Mouse (Mus musculus): ENCODE results near the gene Gm47955. TPM values are rescaled to one million over a fixed set of nuclear protein-coding genes. Genes with fewer than 3 reads are reported as not detected.

Gene Gm47955
- polyA plus RNA-seq, 1 experiment, result not detected

DNA sequence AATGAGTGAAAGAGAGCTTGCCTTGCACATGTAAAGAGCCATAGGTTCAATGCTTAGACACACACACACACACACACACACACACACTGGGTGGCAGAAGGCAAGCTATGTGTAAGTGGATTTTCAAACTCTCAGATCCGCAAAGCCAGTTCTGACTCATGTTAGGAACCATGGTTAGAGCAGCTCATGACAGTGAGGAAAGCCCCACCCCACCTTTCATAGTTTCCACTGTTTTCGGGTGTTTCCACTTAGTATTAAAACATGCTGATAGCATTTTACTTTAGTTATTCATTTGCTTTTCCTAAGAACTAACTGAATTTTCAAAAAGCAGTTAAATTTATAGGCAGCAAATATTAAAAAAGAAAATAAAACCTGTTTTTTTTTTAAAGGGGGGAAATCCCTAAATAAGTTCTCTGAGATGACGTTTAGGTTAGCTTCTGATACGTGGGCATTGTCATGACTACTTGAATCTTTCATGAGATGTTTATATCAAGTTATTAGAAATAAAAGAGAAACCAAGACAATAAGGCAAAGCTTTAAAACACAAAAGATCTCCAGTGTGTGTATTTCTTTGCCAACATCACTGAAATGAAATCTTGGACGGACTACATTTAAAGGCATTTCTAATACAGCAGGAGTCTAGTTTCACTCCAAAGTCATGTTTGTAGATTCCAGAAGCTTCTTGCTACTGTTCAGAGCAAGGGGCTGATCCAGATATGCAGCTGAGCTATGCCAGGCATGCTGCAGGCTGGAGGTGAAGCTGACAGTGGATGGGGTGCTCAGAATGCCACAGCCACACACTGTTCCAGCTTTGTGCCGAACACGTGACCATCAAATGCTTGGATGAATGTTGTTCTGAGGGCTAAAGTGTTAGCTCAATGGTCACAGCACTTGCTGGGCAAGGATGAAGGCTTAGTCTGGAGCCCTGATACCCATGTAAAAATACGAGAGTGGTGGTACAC is 46.4 kb downstream of the Gm47955 start:
- Histone ChIP-seq H3K4me3 (ENCODE audit: low read depth, low read length) (no peak overlapping the region), H3K27ac (ENCODE audit: insufficient read depth, low read depth, low read length) (no peak overlapping the region), H3K36me3 (ENCODE audit: control insufficient read depth, insufficient read depth, low read length) (no peaks in the 10 kb centered on the region), H3K27me3 (ENCODE audit: control insufficient read depth, insufficient read depth, low read length) (no peaks in the 10 kb centered on the region), H3K4me1 (ENCODE audit: control insufficient read depth, insufficient read depth, insufficient read length, low read length) (no peaks in the 10 kb centered on the region)
- WGBS, result 83% methylated on average over 8 of the region's 8 CpGs
- no peak for TF ChIP-seq CTCF (IDR thresholded peaks at IDR 0.05; ENCODE audit: extremely low read depth, insufficient read length, insufficient replicate concordance, low read depth, low read length)
- TF ChIP-seq POLR2A (IDR thresholded peaks at IDR 0.05; ENCODE audit: low read depth, low read length), result no peak

DNA sequence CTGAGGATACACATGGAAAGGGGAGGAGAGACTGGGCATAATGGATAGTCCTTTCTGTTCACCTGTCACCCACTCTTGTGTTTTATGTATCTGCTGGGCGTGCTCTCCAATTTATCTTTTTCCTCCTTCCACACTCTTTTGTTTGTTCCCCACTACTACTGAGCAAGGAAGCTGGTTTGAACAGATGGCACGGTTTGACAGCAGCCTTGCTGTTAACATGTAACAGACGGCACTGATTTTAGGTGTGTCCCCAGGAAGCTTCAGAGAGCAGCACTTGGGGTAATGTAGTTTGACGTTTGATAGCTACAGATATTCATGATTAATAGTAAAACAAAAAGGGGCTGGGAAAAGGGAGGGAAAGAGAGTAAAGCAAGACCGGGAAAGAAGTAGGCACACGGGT is 47.4 kb downstream of the Gm47955 start:
- TF ChIP-seq POLR2A (IDR thresholded peaks at IDR 0.05; ENCODE audit: low read depth, low read length) (no peak), CTCF (IDR thresholded peaks at IDR 0.05; ENCODE audit: extremely low read depth, insufficient read length, insufficient replicate concordance, low read depth, low read length) (no peak)
- WGBS, result 42% methylated on average over 6 of the region's 6 CpGs

More for the DNA sequence above, 47.4 kb downstream of the Gm47955 start:
- no peak overlapping the region for H3K27ac ChIP-seq (ENCODE audit: insufficient read depth, low read depth, low read length)
- no peaks in the 10 kb centered on the region for H3K27me3 ChIP-seq (ENCODE audit: control insufficient read depth, insufficient read depth, low read length)
- no peaks in the 10 kb centered on the region for H3K4me1 ChIP-seq (ENCODE audit: control insufficient read depth, insufficient read depth, insufficient read length, low read length)
- no peak overlapping the region for H3K4me3 ChIP-seq (ENCODE audit: low read depth, low read length)
- H3K36me3 ChIP-seq (ENCODE audit: control insufficient read depth, insufficient read depth, low read length), result no peaks in the 10 kb centered on the region

Other genes with a start within 250 kb of the Gm47955 start
- gene Mff, start 235.4 kb upstream of the Gm47955 start, polyA plus RNA-seq (2012; rRNA removed), result 22.3 and 31.7 TPM in 2 replicates
- gene Tm4sf20, start 191.8 kb upstream of the Gm47955 start, polyA plus RNA-seq (2012; rRNA removed), result 38.1 and 224 TPM in 2 replicates
- not detected in 2 replicates for gene Gm47791, start 189.0 kb upstream of the Gm47955 start, polyA plus RNA-seq (2012; rRNA removed)
- gene Agfg1, start 120.8 kb upstream of the Gm47955 start, polyA plus RNA-seq (2012; rRNA removed), result 28.4 and 46.7 TPM in 2 replicates
- 1.6 and 2.2 TPM in 2 replicates for gene A030005L19Rik, start 47.0 kb upstream of the Gm47955 start, polyA plus RNA-seq (2012; rRNA removed)
- gene A030014E15Rik, start 35.4 kb upstream of the Gm47955 start, polyA plus RNA-seq (2012; rRNA removed), result not detected in 2 replicates
- not detected in 2 replicates for gene Gm6217, start 28.9 kb upstream of the Gm47955 start, polyA plus RNA-seq (2012; rRNA removed)
- not detected in 2 replicates for gene A030003K21Rik, start 16.9 kb upstream of the Gm47955 start, polyA plus RNA-seq (2012; rRNA removed)
- gene Gm7544, start 4.3 kb upstream of the Gm47955 start, polyA plus RNA-seq (2012; rRNA removed), result not detected in 2 replicates
- not detected in 2 replicates for gene Gm47959, start 40.3 kb downstream of the Gm47955 start, polyA plus RNA-seq (2012; rRNA removed)
- gene Slc19a3, start 78.2 kb downstream of the Gm47955 start, polyA plus RNA-seq (2012; rRNA removed), result 0.63 and 8.2 TPM in 2 replicates
- gene Krtap28-10, start 82.2 kb downstream of the Gm47955 start, polyA plus RNA-seq (2012; rRNA removed), result not detected in 2 replicates
- 0.09 TPM in 1 of 2 replicates, not detected in the other for gene Gm47969, start 84.6 kb downstream of the Gm47955 start, polyA plus RNA-seq (2012; rRNA removed)
- gene A030005K14Rik, start 99.1 kb downstream of the Gm47955 start, polyA plus RNA-seq (2012; rRNA removed), result 0.18 TPM in 1 of 2 replicates, not detected in the other
- 1.3 TPM in 1 of 2 replicates, not detected in the other for gene Krtap28-13, start 100.6 kb downstream of the Gm47955 start, polyA plus RNA-seq (2012; rRNA removed)
- 4.1 and 15.3 TPM in 2 replicates for gene Ccl20, start 156.5 kb downstream of the Gm47955 start, polyA plus RNA-seq (2012; rRNA removed)
- not detected in 2 replicates for gene Daw1, start 199.5 kb downstream of the Gm47955 start, polyA plus RNA-seq (2012; rRNA removed)